Mouse (Mus musculus): Measurements from ENCODE around the gene A930009A15Rik. TPM values are rescaled to one million over a fixed set of nuclear protein-coding genes. Genes with fewer than 3 reads are reported as not detected.

Gene A930009A15Rik
- polyA plus RNA-seq, 1 experiment from 2014 or later, result not detected

DNA sequence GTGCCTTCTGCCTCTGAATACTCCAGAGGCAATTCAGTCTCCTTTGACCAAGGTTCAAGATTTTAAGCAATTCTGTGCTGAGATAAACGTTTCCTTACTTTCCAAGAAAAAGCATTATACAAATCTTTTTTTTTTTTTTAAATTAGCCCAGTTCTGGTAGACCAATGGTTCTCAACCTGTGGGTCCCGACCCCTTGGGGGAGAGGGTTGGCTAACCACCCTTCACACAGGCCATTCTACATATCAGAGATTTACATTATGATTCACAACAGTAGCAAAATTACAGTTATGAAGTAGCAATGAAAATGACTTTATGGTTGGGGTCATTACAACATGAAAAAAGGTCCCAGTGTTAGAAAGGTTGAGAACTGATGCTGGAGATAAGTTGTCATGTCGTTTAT, 18.7 kb upstream of the A930009A15Rik start:
- no peak overlapping the region for H3K27ac ChIP-seq (replicated peaks; ENCODE audit: low read depth, low read length)
- no peak for ATAC-seq (ENCODE audit: insufficient number of reproducible peaks, low FRiP score, low TSS enrichment, low read depth)
- no peak overlapping the region for H3K9ac ChIP-seq (ENCODE audit: low read length)
- no peak overlapping the region for H3K4me2 ChIP-seq (ENCODE audit: low read depth, severe bottlenecking)
- H3K36me3 ChIP-seq (ENCODE audit: control insufficient read depth, insufficient read depth, low read length), result no peaks in the 10 kb centered on the region
- no peak for DNase-seq (ENCODE audit: low spot score)
- WGBS, result 91% methylated on average over 3 of the region's 3 CpGs
- no peaks in the 10 kb centered on the region for H3K9me3 ChIP-seq (ENCODE audit: control insufficient read depth, low read length)
- H3K4me1 ChIP-seq (ENCODE audit: control insufficient read depth, insufficient read depth, low read length), result no peaks in the 10 kb centered on the region
- H3K27me3 ChIP-seq (ENCODE audit: control insufficient read depth, insufficient read depth, low read length), result no peaks in the 10 kb centered on the region
- no peak overlapping the region for H3K4me3 ChIP-seq (ENCODE audit: low read depth, low read length)

DNA sequence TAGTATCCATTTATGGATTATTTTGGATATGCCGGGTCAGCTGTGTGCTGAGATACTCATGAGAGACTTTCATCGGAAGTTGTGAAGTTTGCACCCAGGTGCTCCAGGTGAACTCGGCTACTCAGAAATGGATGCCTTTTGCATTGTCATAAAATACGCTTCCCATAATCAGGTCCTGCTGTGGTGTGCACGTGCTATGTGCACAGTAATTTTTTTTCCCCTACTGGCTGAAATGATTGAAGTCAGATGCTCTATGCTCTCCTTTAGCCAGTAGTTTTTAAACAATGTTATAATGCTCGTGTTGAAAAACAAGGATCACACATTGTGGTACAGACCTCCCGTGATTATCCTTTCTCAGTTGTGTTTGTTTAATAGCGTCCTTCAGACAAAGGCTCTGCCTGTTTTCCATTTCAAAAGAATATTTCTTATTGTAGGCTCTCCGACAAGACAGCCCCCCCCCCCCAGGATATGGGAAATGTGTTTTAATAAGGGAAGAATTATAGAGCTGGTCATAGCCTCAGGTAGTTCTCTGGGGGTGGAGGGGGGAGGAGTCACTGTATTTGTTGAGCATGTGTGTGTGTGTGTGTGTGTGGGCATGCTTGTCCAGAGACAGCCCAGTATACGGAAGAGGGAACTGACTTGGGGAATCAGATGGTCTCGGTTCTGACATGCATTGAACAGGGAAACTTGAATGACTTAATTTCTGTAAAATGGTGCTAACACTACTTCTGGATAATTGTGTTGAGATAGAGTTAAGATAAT, 16.3 kb upstream of the A930009A15Rik start:
- Histone ChIP-seq H3K4me2 (ENCODE audit: low read depth, severe bottlenecking) (no peak overlapping the region), H3K4me1 (ENCODE audit: control insufficient read depth, insufficient read depth, low read length) (0 out of 2 replicates have a peak, but pooled peaks cover 3% of the 10 kb centered on the region), H3K27ac (replicated peaks; ENCODE audit: low read depth, low read length) (no peak overlapping the region), H3K9ac (ENCODE audit: low read length) (no peak overlapping the region), H3K27me3 (ENCODE audit: control insufficient read depth, insufficient read depth, low read length) (no peaks in the 10 kb centered on the region), H3K36me3 (ENCODE audit: control insufficient read depth, insufficient read depth, low read length) (no peaks in the 10 kb centered on the region), H3K9me3 (ENCODE audit: control insufficient read depth, low read length) (no peaks in the 10 kb centered on the region), H3K4me3 (ENCODE audit: low read depth, low read length) (no peak overlapping the region)
- ATAC-seq (ENCODE audit: insufficient number of reproducible peaks, low FRiP score, low TSS enrichment, low read depth) (peak; percentile 35; the same call in 1 of the 2 replicates), DNase-seq (ENCODE audit: low spot score) (no peak)
- WGBS, result 65% methylated on average over 11 of the region's 11 CpGs

DNA sequence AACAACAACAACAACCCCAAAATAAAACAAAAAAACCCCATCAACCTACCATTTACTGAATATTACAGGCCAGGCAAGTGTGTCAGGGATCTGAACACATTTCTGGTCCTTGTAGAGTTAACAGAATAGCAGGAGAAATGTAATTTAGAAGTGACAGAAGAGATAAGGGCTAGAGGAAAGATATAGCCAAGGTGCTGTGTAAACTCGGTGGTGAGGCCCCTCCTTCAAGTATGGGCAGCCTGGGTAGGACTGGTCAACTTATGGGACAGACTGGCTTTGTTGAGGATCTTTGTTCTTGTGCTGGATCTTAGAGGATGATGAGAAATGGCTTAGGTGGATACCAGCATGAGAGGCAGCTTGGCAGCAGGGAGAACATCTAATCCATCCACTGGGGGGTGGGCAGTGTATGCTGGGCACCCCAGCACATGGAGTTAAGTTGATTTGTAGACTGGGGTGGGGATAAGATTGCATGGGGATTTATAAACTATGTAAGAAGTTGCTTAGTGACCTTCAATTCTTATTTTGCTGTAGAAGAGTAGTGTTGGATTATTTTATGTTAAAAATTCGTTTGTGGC, 14.5 kb upstream of the A930009A15Rik start:
- DNase-seq (ENCODE audit: low spot score), result no peak
- H3K4me3 ChIP-seq (ENCODE audit: low read depth, low read length), result no peak overlapping the region
- no peak for ATAC-seq (ENCODE audit: insufficient number of reproducible peaks, low FRiP score, low TSS enrichment, low read depth)
- no peaks in the 10 kb centered on the region for H3K9me3 ChIP-seq (ENCODE audit: control insufficient read depth, low read length)
- H3K9ac ChIP-seq (ENCODE audit: low read length), result no peak overlapping the region
- no peaks in the 10 kb centered on the region for H3K27me3 ChIP-seq (ENCODE audit: control insufficient read depth, insufficient read depth, low read length)
- H3K36me3 ChIP-seq (ENCODE audit: control insufficient read depth, insufficient read depth, low read length), result no peaks in the 10 kb centered on the region
- 0 out of 2 replicates have a peak, but pooled peaks cover 3% of the 10 kb centered on the region for H3K4me1 ChIP-seq (ENCODE audit: control insufficient read depth, insufficient read depth, low read length)
- 71% methylated on average over 2 of the region's 2 CpGs for WGBS
- H3K27ac ChIP-seq (replicated peaks; ENCODE audit: low read depth, low read length), result no peak overlapping the region
- H3K4me2 ChIP-seq (ENCODE audit: low read depth, severe bottlenecking), result no peak overlapping the region

DNA sequence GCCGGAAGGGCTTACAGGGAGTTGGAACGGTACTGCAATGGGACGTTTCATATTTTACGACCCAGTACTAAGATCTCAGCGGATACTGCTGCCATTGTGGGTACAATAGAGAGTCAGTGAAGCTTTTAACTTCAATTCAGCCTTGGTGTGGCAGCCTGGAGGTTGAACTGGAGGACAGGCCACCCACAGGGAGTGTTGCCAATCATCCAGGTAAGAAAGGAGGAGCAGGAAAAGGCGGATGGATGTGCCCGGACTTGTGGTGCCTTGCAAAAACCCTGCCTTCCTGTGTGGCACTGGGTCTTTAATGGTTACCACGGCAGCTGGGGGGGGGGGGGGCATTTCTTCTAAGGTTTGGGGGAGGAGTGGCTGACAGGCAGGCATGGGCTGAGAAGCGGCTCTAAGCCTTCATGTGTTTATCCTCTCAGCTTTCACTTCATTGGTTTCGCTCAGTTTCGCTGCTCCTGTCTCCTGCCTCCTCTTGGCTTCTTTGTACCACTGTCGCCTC, 13.0 kb upstream of the A930009A15Rik start:
- Histone ChIP-seq H3K36me3 (ENCODE audit: control insufficient read depth, insufficient read depth, low read length) (no peaks in the 10 kb centered on the region), H3K4me3 (ENCODE audit: low read depth, low read length) (no peak overlapping the region), H3K27me3 (ENCODE audit: control insufficient read depth, insufficient read depth, low read length) (no peaks in the 10 kb centered on the region), H3K4me1 (ENCODE audit: control insufficient read depth, insufficient read depth, low read length) (0 out of 2 replicates have a peak, but pooled peaks cover 3% of the 10 kb centered on the region), H3K9ac (ENCODE audit: low read length) (no peak overlapping the region), H3K9me3 (ENCODE audit: control insufficient read depth, low read length) (no peaks in the 10 kb centered on the region), H3K4me2 (ENCODE audit: low read depth, severe bottlenecking) (no peak overlapping the region), H3K27ac (replicated peaks; ENCODE audit: low read depth, low read length) (no peak overlapping the region)
- no peak for DNase-seq (ENCODE audit: low spot score)
- ATAC-seq (ENCODE audit: insufficient number of reproducible peaks, low FRiP score, low TSS enrichment, low read depth), result no peak
- 38% methylated on average over 12 of the region's 12 CpGs for WGBS

DNA sequence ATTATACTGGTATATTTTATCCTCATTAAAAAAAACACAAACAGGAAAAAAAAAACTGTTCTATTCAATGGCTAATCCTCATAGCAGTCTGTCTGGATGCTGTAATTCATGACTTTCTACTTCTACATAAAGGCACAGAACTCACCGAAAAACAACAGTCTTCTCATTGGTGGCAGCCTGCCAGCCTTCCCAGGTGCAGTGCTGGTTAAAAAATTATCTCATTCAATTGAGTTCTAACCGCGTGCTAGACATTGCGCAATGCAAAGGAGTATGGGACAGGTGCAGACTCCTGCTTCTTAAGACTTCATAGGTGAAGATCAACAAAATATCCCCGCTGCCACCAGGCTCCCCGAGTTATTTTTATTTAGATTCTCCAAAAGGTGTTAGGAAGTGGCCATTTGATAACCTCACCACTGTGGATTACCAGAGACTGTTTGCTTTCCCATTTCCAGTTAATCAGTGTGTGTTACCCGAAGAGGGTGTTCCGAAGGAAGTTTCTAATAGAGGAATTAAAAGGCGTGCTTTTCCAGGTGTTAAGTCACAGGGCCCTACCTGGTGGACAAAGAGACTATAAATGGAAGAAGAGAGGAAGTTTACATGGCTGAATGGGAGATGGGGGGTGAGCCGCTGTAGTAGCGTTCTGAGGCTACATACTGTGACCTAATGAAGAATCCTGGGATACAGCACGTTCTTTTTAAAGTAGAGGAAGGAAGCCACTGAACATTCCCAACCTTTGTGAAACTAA, 8.5 kb upstream of the A930009A15Rik start:
- no peak for DNase-seq (ENCODE audit: low spot score)
- Histone ChIP-seq H3K27ac (replicated peaks; ENCODE audit: low read depth, low read length) (no peak overlapping the region), H3K9ac (ENCODE audit: low read length) (no peak overlapping the region), H3K4me3 (ENCODE audit: low read depth, low read length) (no peak overlapping the region), H3K27me3 (ENCODE audit: control insufficient read depth, insufficient read depth, low read length) (no peaks in the 10 kb centered on the region), H3K4me1 (ENCODE audit: control insufficient read depth, insufficient read depth, low read length) (0 out of 2 replicates have a peak, but pooled peaks cover 3% of the 10 kb centered on the region), H3K36me3 (ENCODE audit: control insufficient read depth, insufficient read depth, low read length) (no peaks in the 10 kb centered on the region), H3K9me3 (ENCODE audit: control insufficient read depth, low read length) (no peaks in the 10 kb centered on the region), H3K4me2 (ENCODE audit: low read depth, severe bottlenecking) (no peak overlapping the region)
- no peak for ATAC-seq (ENCODE audit: insufficient number of reproducible peaks, low FRiP score, low TSS enrichment, low read depth)
- WGBS, result 81% methylated on average over 12 of the region's 12 CpGs

DNA sequence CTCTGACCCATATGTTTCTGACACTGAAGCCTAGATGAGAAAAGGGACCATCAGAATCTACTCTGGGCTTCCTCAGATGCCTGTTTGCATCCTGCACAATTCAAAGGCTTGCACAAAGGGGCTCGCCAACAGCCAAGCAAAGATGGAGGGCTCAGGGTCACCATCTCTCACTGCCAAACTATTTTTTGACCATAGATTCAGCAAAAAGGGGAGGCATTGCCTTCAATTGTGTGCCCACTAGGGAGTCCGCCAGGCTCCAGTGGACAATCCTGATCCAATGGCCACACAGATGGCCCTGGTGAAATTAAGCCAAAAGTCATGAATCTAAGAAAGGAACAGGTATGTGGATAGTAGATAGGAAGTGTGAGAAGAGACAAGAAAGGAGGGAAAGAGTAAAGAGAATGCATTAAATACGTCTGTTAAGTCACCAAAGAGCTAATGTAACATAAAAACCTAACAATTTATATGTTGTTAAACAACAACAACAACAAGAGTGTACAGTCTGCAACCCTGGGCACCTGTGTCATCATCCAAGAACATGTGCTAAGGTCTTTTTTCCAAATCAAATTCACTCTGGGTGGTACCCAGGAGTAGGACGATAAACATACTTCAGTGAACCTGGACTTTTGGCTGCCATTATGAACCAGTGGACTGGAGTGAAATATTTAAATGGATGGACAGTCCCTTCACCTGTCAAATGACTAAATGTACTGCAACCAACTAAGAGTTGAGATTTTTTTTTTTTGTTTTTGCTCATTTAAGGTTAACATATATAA, 6.7 kb upstream of the A930009A15Rik start:
- no peak overlapping the region for H3K27ac ChIP-seq (replicated peaks; ENCODE audit: low read depth, low read length)
- H3K4me2 ChIP-seq (ENCODE audit: low read depth, severe bottlenecking), result no peak overlapping the region
- H3K9me3 ChIP-seq (ENCODE audit: control insufficient read depth, low read length), result no peaks in the 10 kb centered on the region
- DNase-seq (ENCODE audit: low spot score), result no peak
- H3K4me3 ChIP-seq (ENCODE audit: low read depth, low read length), result no peak overlapping the region
- no peaks in the 10 kb centered on the region for H3K27me3 ChIP-seq (ENCODE audit: control insufficient read depth, insufficient read depth, low read length)
- H3K4me1 ChIP-seq (ENCODE audit: control insufficient read depth, insufficient read depth, low read length), result no peaks in the 10 kb centered on the region
- H3K36me3 ChIP-seq (ENCODE audit: control insufficient read depth, insufficient read depth, low read length), result no peaks in the 10 kb centered on the region
- H3K9ac ChIP-seq (ENCODE audit: low read length), result no peak overlapping the region
- ATAC-seq (ENCODE audit: insufficient number of reproducible peaks, low FRiP score, low TSS enrichment, low read depth), result no peak
- 88% methylated on average over 4 of the region's 4 CpGs for WGBS

DNA sequence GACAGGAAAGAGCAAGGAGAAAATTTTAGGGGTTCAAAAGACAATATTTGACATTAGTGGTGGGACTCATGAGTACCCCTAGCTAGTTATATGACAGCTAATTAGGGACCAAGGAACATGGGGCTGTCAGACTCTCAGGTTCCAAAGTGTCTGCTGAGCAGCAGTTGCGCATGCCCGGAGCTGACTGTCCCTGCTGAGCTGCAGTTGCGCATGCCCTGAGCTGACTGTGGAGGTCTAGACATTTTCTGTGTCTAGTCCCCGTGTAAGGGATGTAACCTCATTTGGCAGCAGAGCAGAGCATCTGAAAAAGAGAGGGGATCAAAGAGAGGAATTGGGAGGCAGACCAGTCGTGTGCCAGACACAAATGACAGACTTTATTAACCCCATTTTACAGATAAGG, 5.8 kb upstream of the A930009A15Rik start:
- Histone ChIP-seq H3K4me1 (ENCODE audit: control insufficient read depth, insufficient read depth, low read length) (no peaks in the 10 kb centered on the region), H3K27me3 (ENCODE audit: control insufficient read depth, insufficient read depth, low read length) (no peaks in the 10 kb centered on the region), H3K9me3 (ENCODE audit: control insufficient read depth, low read length) (no peaks in the 10 kb centered on the region), H3K27ac (replicated peaks; ENCODE audit: low read depth, low read length) (no peak overlapping the region), H3K9ac (ENCODE audit: low read length) (no peak overlapping the region), H3K36me3 (ENCODE audit: control insufficient read depth, insufficient read depth, low read length) (no peaks in the 10 kb centered on the region), H3K4me2 (ENCODE audit: low read depth, severe bottlenecking) (no peak overlapping the region), H3K4me3 (ENCODE audit: low read depth, low read length) (no peak overlapping the region)
- WGBS, result 79% methylated on average over 5 of the region's 5 CpGs
- ATAC-seq (ENCODE audit: insufficient number of reproducible peaks, low FRiP score, low TSS enrichment, low read depth), result no peak
- DNase-seq (ENCODE audit: low spot score), result no peak

DNA sequence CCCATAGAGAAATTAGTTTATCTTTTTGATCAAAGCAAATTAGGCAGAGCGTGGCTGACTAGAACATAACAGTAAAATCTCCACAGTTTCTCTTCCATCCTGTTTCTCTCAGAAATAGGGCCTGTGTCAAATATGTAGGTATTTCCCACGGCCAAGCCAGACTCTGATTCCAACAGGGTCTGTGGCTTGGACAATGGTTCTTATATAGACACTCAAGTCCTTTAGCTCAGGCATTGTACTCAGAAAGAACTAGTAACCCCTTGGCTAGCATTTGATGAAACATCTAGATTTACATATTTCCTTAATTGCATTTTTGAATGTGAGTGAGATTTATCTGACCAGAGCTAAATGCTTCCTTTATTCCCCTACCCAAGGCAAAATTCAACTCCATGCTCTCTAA, 791 bp downstream of the A930009A15Rik start:
- H3K4me3 ChIP-seq (ENCODE audit: low read depth, low read length), result no peak overlapping the region
- no peaks in the 10 kb centered on the region for H3K9me3 ChIP-seq (ENCODE audit: control insufficient read depth, low read length)
- H3K27ac ChIP-seq (replicated peaks; ENCODE audit: low read depth, low read length), result no peak overlapping the region
- H3K4me2 ChIP-seq (ENCODE audit: low read depth, severe bottlenecking), result no peak overlapping the region
- H3K4me1 ChIP-seq (ENCODE audit: control insufficient read depth, insufficient read depth, low read length), result no peaks in the 10 kb centered on the region
- H3K27me3 ChIP-seq (ENCODE audit: control insufficient read depth, insufficient read depth, low read length), result no peaks in the 10 kb centered on the region
- ATAC-seq (ENCODE audit: insufficient number of reproducible peaks, low FRiP score, low TSS enrichment, low read depth) (no peak), DNase-seq (ENCODE audit: low spot score) (no peak)
- no peaks in the 10 kb centered on the region for H3K36me3 ChIP-seq (ENCODE audit: control insufficient read depth, insufficient read depth, low read length)
- H3K9ac ChIP-seq (ENCODE audit: low read length), result no peak overlapping the region
- WGBS, result 86% methylated on average over 2 of the region's 2 CpGs

All from limb, embryonic 11.5 days (tissue).